Mouse (Mus musculus) bone marrow macrophage, adult 2 months (primary cell): ENCODE results near the gene Rho.

ENCODE experiments used
- CTCF ChIP-seq: IDR thresholded peaks from 2 replicates; pipeline ENCODE4 v1.5.1; 2012; ENCODE audit warnings: low read depth, mild to moderate bottlenecking, low read length, moderate library complexity
- POLR2A ChIP-seq: IDR thresholded peaks from 2 replicates; pipeline ENCODE4 v1.6.1; 2012; ENCODE audit warnings: mild to moderate bottlenecking, low read depth, low read length, borderline replicate concordance

DNA sequence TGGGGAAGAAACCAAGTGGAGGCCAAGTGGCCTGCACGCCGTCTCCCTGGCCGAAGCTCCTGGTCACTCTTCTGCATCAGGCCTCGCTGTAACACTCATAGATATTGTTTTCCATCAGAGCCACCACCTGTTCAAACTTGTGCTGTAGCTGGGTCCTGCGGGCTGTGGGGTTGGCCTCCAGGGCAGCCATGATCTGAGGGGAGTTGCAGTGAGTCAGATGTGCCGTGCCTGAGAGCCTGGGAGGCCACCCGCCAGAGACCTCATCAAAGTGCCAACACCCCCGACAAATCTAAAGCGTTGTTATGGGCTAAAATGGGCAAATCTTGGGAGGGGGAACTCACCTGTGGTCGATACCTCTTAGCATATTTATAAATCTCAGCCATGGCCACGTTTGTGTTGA is 24.1 kb downstream of the Rho start:
- TF ChIP-seq CTCF (no peak), POLR2A (no peak)
